Mouse (Mus musculus): ENCODE data around the gene Exoc6. TPM values are rescaled to one million over a fixed set of nuclear protein-coding genes. Genes with fewer than 3 reads are reported as not detected.

Exoc6 gene
- polyA plus RNA-seq, 1 experiment from 2014 or later: 23.3 TPM

- no peak for ATAC-seq
- H3K4me3 ChIP-seq (ENCODE audit: low read depth, low read length): no peak overlapping the region
- H3K4me2 ChIP-seq (replicated peaks; ENCODE audit: low read depth): no peak overlapping the region
- WGBS: 28% methylated on average over 6 of the region's 6 CpGs
- no peak overlapping the region for H3K27ac ChIP-seq (ENCODE audit: low read depth, low read length)
- no peak for TF ChIP-seq CTCF (IDR thresholded peaks at IDR 0.05; ENCODE audit: low read depth)
- H3K4me1 ChIP-seq (replicated peaks; ENCODE audit: control insufficient read depth, insufficient read depth, low read length): no peaks in the 10 kb centered on the region
- no peaks in the 10 kb centered on the region for H3K27me3 ChIP-seq (replicated peaks; ENCODE audit: control insufficient read depth, insufficient read depth, low read length)
- no peak overlapping the region for H3K9ac ChIP-seq (ENCODE audit: low read depth, low read length)
- H3K36me3 ChIP-seq (ENCODE audit: control insufficient read depth, insufficient read depth): no peaks in the 10 kb centered on the region
- no peaks in the 10 kb centered on the region for H3K9me3 ChIP-seq (ENCODE audit: control insufficient read depth)
Observed at GRCm38 (mm10) chr19:37528581-37528980, 21.6 kb upstream of the Exoc6 start.

GRCm38 (mm10) chr19:37529296-37529695, 20.9 kb upstream of the Exoc6 start:
- Histone ChIP-seq H3K9me3 (ENCODE audit: control insufficient read depth) (no peaks in the 10 kb centered on the region), H3K9ac (ENCODE audit: low read depth, low read length) (no peak overlapping the region), H3K27me3 (replicated peaks; ENCODE audit: control insufficient read depth, insufficient read depth, low read length) (no peaks in the 10 kb centered on the region), H3K36me3 (ENCODE audit: control insufficient read depth, insufficient read depth) (no peaks in the 10 kb centered on the region), H3K27ac (ENCODE audit: low read depth, low read length) (no peak overlapping the region), H3K4me1 (replicated peaks; ENCODE audit: control insufficient read depth, insufficient read depth, low read length) (no peaks in the 10 kb centered on the region), H3K4me2 (replicated peaks; ENCODE audit: low read depth) (no peak overlapping the region), H3K4me3 (ENCODE audit: low read depth, low read length) (no peak overlapping the region)
- TF ChIP-seq CTCF (IDR thresholded peaks at IDR 0.05; ENCODE audit: low read depth): no peak
- 85% methylated on average over 9 of the region's 9 CpGs for WGBS
- ATAC-seq: no peak

GRCm38 (mm10) chr19:37529975-37530515, 20.2 kb upstream of the Exoc6 start:
- H3K4me2 ChIP-seq (replicated peaks; ENCODE audit: low read depth): no peak overlapping the region
- no peaks in the 10 kb centered on the region for H3K4me1 ChIP-seq (replicated peaks; ENCODE audit: control insufficient read depth, insufficient read depth, low read length)
- no peak overlapping the region for H3K9ac ChIP-seq (ENCODE audit: low read depth, low read length)
- no peak for ATAC-seq
- no peaks in the 10 kb centered on the region for H3K36me3 ChIP-seq (ENCODE audit: control insufficient read depth, insufficient read depth)
- H3K4me3 ChIP-seq (ENCODE audit: low read depth, low read length): no peak overlapping the region
- no peak overlapping the region for H3K27ac ChIP-seq (ENCODE audit: low read depth, low read length)
- 25% methylated on average over 7 of the region's 7 CpGs for WGBS
- H3K27me3 ChIP-seq (replicated peaks; ENCODE audit: control insufficient read depth, insufficient read depth, low read length): no peaks in the 10 kb centered on the region
- no peaks in the 10 kb centered on the region for H3K9me3 ChIP-seq (ENCODE audit: control insufficient read depth)
- TF ChIP-seq CTCF (IDR thresholded peaks at IDR 0.05; ENCODE audit: low read depth): peak; percentile 82

DNA sequence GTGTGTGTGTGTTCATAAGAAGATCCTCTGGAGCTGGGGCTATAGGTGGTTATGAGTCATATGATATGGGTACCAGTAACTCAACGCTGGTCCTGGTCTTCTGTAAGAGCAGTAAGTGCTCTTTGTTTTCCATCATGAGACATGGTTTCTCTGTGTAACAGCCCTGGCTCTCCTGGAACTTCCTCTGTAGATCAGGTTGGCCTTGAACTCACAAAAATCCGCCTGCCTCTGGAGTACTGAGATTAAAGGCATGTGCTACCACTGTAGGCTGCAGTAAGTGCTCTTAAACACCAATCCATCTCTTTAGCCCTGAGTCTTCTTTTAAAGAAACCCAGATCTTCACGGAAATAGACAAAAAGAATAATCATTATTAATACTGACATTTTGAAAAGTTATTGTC, 19.6 kb upstream of the Exoc6 start:
- H3K9ac ChIP-seq (ENCODE audit: low read depth, low read length): no peak overlapping the region
- no peak overlapping the region for H3K27ac ChIP-seq (ENCODE audit: low read depth, low read length)
- H3K4me3 ChIP-seq (ENCODE audit: low read depth, low read length): no peak overlapping the region
- no peak overlapping the region for H3K4me2 ChIP-seq (replicated peaks; ENCODE audit: low read depth)
- 74% methylated on average over 3 of the region's 3 CpGs for WGBS
- no peaks in the 10 kb centered on the region for H3K9me3 ChIP-seq (ENCODE audit: control insufficient read depth)
- TF ChIP-seq CTCF (IDR thresholded peaks at IDR 0.05; ENCODE audit: low read depth): no peak
- no peak for ATAC-seq
- no peaks in the 10 kb centered on the region for H3K36me3 ChIP-seq (ENCODE audit: control insufficient read depth, insufficient read depth)
- H3K4me1 ChIP-seq (replicated peaks; ENCODE audit: control insufficient read depth, insufficient read depth, low read length): no peaks in the 10 kb centered on the region
- no peaks in the 10 kb centered on the region for H3K27me3 ChIP-seq (replicated peaks; ENCODE audit: control insufficient read depth, insufficient read depth, low read length)

DNA sequence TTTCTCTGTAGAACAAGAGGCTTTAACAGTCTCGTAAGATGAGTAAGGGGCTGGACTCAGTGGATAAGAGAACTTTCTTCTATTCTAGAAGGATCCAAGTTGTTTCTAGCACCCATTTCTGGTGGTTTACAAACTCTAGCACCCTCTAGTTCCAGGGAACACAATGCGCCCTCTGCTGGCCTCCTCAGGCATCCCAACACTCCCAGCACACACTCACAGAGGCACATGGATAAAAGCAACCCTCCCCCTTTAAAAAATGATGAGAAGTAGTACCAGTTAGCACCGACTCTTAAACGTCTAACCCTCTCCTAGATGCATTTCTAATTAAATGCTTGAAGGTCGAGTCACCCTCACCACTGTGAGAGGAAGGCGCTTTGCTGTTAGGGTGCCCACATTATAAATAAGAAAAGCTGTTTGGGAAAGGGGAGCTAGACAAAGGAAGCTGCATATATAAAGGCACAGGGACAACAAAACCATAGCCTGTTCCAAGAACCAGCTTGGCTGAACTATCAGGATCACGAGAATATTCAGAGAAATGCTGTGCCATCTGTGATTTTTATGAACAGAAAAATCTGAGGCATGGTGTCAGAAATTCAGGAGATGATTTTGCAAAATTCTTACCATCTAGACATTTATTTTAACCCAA, 18.9 kb upstream of the Exoc6 start:
- no peaks in the 10 kb centered on the region for H3K9me3 ChIP-seq (ENCODE audit: control insufficient read depth)
- no peak for ATAC-seq
- no peak overlapping the region for H3K27ac ChIP-seq (ENCODE audit: low read depth, low read length)
- H3K9ac ChIP-seq (ENCODE audit: low read depth, low read length): no peak overlapping the region
- H3K4me1 ChIP-seq (replicated peaks; ENCODE audit: control insufficient read depth, insufficient read depth, low read length): no peaks in the 10 kb centered on the region
- no peak overlapping the region for H3K4me3 ChIP-seq (ENCODE audit: low read depth, low read length)
- peak; percentile 70 for TF ChIP-seq CTCF (IDR thresholded peaks at IDR 0.05; ENCODE audit: low read depth)
- H3K27me3 ChIP-seq (replicated peaks; ENCODE audit: control insufficient read depth, insufficient read depth, low read length): no peaks in the 10 kb centered on the region
- 59% methylated on average over 7 of the region's 7 CpGs for WGBS
- no peak overlapping the region for H3K4me2 ChIP-seq (replicated peaks; ENCODE audit: low read depth)
- no peaks in the 10 kb centered on the region for H3K36me3 ChIP-seq (ENCODE audit: control insufficient read depth, insufficient read depth)

GRCm38 (mm10) chr19:37533196-37533595, 17.0 kb upstream of the Exoc6 start:
- Histone ChIP-seq H3K4me2 (replicated peaks; ENCODE audit: low read depth) (no peak overlapping the region), H3K9ac (ENCODE audit: low read depth, low read length) (no peak overlapping the region), H3K27me3 (replicated peaks; ENCODE audit: control insufficient read depth, insufficient read depth, low read length) (no peaks in the 10 kb centered on the region), H3K36me3 (ENCODE audit: control insufficient read depth, insufficient read depth) (no peaks in the 10 kb centered on the region), H3K4me3 (ENCODE audit: low read depth, low read length) (no peak overlapping the region), H3K9me3 (ENCODE audit: control insufficient read depth) (no peaks in the 10 kb centered on the region), H3K4me1 (replicated peaks; ENCODE audit: control insufficient read depth, insufficient read depth, low read length) (no peaks in the 10 kb centered on the region), H3K27ac (ENCODE audit: low read depth, low read length) (no peak overlapping the region)
- whole genome bisulfite sequencing: 70% methylated on average over 5 of the region's 5 CpGs
- ATAC-seq: no peak
- TF ChIP-seq CTCF (IDR thresholded peaks at IDR 0.05; ENCODE audit: low read depth): no peak

Measured in intestine, postnatal 0 days (tissue).